Mouse (Mus musculus) inflammation-experienced regulatory T-cells, adult 6 months (primary cell): Measurements from ENCODE around the gene Cep170b. TPM values are rescaled to one million over a fixed set of nuclear protein-coding genes. Genes with fewer than 3 reads are reported as not detected.

Experiments
- ATAC-seq: one replicate; pipeline ENCODE4 v1.8.0; 2017
- polyA plus RNA-seq, 3 experiments: library from polyadenylated mRNA; unstranded; fragments of 100-300 nt; shearing (Covaris generic); gene quantifications; one replicate each; pipeline ENCODE4 v1.2.1; 2017

Cep170b gene
- polyA plus RNA-seq, 3 experiments from 2014 or later, result 2.4 to 5.1 (median 4.1) TPM

DNA sequence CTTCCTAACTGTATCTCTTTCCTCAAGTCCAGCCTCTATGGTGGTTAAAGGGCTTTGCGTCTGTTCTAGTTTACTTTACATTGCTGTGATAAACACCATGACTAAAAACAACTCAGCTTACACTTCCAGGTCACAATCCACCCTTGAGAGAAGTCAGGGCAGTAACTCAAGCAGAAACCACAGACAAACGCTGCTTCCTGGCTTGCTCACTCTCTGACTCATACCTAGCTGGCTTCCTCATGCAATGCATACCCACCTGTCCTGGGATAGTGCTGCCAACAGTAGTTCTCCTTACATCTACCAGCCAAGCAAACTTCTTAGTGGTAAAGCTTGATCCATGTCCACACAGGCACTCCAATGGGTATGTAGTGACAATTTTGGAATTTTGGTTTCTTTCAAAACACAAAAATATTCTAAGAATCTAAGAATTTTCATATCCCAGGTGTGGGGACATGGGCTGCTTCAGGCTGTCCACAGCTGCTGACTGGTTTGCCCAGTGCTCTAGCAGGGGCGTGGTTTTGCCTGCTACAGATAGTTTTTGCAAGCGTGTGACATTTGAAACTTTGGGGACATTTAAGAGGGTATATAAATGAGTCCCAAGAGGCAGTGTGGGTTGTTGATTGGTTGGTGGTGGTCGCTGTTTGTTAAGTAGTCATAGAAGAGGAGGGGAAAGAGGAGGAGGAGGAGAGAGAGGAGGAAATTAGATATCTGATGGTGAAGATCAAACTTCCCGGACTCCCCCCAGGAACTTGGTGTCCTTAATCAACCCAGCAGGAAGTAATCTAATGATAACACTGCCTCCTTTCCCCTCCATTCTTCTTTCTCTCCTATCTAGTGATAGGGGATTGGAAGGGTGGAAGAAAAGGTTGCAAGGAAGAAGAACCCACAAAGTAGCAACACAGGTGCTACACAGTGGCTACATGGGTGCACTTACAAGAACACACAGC lies 17.6 kb upstream of the Cep170b start:
- no peak for ATAC-seq

DNA sequence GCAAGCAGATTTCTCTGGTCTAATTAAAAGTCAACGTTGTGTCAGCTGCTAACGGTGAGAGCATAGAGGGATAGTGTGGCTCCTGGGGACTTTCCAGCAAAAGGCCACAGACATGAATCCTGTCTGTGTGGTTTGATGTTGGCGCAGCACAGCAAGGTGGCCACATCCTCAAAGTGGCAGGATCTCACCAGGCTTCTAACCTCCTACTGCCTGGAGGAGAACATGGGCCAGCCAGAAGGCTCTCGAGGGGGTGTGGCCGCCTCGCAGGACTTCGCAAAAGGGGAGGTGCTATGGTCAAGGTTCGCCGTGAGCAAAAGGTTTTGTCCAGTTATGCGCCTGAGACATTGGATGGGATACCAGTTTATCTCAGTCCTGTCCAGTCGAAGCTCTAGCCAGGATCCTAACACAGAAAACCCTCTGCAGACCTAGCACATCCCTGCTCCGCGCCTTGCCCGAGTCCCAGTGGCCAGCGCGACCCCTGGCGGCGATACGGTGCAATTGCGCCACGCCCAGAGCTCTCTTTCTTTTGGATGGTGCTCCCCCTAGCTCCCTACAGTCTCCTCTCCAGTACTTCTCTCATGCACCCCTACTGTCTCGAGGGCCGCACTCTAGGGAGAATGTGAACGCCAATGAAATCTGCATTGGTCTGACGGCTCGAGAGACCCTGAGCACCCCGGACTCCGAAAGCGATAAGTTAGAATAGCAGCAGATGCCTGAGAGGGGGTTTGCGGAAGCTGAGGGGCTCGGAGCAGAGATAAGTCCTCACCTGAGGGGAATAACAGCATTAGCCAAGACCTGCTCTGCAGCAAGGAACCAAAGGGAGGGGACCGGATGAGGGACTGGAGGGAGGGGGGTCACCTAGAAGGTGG lies 13.3 kb upstream of the Cep170b start:
- peak; percentile 82 for ATAC-seq

DNA sequence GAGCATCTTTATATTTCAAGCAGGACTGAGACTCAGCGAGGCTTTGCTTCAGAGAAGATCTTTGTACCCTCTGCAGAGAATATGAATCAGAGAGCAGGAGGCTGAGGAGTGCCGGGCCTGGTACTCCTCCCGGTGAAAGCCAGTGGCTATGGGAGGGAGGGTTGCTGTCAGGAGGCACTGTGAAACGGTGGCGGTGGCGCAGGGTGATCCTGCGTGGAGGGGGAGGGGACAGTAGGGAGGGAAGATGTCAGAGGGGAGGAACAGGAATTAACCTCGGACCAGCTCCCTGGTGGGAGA lies 12.7 kb upstream of the Cep170b start:
- ATAC-seq, result no peak

DNA sequence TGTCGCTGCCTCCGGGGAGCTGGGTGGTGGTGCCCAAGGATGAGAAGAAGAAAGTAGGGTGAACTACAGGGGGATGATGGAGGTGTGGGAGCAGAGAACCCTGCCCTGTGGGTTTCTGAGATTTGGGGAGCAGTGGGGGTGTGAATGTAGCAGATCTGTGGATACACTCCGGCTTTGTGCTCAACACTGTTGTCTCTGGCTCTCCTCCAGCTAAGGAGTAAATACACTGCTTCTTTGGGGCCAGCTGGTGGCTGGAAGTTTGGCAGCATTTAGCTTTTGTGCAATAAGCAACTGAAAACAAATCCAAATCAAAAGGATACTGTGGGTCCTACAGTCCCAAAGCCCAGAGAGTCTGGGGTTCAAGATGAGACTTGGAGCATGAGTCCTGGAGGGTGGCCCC lies 6.3 kb upstream of the Cep170b start:
- ATAC-seq, result no peak

DNA sequence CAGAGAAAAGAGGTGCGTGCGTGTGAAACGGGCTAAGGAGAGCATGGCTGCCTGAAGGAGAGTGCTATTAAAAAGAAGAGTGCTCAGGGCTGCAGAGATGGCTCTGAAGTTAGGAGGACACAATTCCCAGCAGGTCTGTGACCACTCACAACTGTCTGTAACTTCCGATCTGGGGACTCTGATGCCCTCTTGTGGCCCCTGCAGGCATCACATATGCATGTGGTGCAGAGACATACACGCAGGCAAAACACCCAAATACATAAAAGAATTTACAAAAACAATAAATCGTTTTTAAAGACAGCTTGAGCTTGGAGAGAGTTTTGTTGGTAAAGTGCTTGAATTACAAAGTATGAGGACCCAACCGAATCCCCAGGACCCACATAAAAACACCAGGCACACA lies 3.1 kb upstream of the Cep170b start:
- no peak for ATAC-seq

DNA sequence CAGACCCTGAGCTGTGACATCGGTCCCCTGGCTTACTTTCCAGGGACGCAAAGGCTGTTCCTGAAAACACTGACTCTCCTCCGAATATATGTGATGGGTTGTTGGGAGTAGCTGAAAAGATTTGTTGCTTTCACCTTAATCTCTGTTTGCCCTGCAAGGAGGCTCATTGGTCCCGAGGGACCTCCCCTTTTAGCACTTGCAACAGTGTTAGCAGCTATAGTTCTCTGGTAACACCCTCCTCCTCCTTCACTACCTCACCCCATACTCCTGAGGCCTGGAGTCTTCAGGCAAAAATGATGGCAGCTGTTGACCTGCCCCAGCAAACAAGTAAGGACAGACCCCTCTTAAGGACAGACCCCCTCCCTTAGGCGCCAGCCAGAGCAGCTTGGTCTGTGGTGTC lies 1.3 kb upstream of the Cep170b start:
- no peak for ATAC-seq

DNA sequence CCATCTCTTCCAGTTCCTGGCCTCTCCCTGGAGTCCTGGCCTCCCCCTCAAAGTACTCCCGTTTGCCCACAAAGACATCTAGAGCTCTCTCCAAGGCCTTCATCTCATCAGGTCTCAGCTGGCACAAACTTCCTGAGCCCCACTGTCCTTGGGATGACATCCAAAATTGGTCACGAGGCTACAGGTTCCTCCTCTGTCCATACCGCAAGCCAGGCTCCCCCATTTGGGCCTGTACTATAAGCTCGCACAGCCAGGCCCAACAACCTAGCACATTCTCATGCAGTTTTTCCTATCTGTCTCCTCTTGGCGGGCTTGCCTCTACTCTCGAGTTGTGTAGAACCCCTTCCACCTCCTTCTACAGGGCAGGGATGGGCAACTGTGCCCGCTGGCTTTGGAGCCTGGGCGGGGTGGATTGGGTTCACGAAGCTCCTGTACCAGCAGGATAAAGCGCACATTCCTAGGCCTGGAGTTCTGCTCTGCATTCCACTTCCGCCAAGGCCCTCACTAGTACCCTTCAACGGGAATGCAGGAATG lies 702 bp downstream of the Cep170b start:
- no peak for ATAC-seq

DNA sequence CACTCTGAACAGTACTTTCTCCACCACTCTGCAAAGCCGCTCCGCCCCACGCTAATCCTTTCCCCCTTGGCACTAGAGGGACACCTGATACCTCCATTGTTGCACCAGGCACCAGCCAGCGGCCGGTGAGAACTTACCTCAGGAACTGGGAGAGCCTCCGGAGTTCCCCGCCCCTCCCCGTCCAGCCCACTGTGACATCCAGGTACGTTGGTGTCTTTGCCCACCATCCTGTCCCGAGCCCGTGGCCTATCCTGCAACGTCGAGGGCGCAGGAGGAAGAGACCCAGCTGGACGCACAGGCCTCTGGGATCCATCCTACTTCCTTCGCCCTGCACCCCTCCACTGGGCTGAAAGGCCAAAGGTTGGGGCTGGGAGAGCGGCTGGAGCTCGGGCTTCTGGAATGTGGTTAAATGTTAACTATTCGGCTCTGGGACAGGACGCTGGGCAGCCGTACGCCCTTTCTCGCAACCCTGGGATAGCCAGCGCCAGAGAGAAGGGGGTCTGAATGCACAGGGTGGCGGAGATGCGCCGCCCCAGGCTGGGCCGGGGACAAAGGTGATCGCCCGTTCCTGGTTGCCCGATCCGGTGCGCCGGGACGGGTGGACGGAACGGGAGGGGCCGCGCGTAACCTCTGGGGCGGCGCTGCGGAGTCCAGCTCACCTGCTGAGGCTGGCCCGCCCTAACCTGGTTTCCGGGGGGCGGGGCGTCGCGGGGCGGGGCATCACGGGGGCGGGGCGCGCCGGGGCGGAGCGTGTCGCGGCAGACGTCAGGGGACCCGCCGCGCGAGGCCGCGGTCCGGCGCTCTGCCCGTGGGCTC lies 1.4 kb downstream of the Cep170b start:
- ATAC-seq, result peak; percentile 60

DNA sequence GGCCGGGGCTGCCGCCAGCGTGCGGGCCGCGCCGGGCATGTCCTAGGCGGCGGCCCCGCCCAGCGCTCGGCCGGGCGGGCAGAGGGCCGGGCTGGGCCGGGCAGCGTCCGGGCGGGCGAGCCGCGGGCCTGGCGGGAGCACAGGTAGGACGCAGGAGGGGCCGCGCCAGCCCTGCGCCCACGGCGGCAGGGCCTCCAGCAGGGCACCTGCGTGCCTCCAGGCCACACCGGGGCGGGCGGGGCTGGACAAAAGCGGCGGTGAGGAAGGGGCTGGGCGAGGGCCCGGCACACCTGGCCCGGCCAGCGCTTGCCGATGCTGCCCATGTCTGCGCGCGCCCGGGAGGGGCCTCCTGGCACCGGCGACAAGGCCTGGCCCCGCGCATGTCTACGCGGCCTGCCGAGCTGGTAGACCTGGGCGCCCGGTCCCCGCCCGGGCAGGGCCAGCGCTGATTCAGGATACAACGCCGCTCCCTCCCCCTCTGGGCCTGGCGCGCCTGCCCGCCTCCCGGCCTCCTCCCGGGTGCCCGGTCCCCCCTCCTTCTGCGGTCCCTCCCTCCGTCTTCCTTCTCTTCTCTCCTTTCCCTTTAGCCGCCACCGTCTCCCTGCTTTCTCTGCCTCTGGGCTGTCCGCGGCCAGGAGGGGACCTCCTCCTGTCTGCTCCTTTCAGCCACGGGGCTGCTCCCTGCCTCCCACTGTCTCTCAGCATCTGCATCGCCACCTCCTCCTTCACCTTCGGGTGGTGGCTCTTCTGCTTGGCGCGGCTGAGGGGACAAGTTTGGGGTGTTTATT lies 2.2 kb downstream of the Cep170b start:
- ATAC-seq, result peak; percentile 30

DNA sequence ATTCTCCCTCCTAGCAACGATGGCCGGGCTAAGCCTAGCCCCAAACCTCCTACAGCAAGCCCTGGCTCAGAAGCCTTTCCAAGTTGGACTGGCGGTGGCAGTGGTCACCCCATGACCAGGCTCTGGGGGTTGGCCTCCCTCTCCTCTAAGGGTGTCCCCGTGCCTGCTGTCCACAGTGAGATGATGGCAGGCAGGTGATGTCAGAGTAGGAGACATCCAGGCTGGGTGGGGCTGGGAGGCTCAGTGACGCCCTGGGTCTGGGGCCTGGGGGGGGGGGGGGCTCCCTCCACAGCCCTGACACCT lies 2.7 kb downstream of the Cep170b start:
- ATAC-seq, result no peak

DNA sequence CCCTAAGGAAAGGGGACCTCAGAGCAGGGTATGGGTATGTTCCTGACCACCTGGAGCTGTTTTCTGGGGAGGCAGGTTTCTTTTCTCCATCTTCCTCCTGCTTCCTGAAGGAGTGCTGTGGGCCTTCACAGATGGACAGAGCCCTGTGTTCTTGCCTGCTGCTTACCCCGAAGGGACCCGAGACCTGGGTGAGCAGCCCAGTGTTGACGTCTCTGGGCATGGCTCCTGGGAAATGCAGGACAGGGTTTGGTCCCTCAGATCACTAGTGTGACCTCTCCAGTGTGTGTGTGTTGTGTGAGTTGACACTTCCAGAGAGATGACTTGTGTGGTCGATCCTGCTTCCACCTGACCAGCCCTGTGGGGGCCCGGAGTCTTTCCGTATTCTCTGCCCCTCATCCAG lies 3.2 kb downstream of the Cep170b start:
- no peak for ATAC-seq

DNA sequence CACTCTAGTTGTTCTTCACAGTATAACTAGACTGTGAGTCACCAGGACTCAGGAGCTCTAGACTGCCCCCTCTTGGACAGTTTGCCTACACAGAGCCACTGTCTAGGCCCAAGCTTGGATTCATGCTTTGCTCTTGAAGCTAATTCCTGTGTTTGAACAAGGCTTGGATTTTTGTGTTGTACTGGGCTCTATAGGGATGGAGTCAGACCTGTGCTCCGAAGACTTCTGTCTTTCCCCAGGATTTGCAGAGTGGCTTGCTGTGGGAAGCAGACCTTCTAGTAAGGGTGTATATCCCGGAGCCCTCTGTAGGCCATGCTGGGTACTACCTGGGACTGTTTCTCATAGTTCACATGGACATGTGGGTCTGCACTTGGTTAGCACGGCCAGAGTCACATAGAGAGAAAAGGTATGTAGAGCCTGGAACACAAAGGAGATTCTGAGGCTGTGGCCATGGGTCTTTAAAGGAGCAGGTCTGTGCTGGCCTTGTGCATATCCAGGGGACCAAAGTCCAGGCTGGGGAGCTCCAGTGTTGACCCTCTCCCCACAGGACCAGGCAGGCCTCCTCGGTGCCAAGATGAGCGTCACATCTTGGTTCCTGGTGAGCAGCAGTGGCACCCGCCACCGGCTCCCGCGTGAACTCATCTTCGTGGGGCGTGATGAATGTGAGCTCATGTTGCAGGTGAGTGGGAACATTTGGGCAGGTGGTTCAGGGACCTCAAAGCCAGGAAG lies 4.0 kb downstream of the Cep170b start:
- ATAC-seq, result peak; percentile 64

DNA sequence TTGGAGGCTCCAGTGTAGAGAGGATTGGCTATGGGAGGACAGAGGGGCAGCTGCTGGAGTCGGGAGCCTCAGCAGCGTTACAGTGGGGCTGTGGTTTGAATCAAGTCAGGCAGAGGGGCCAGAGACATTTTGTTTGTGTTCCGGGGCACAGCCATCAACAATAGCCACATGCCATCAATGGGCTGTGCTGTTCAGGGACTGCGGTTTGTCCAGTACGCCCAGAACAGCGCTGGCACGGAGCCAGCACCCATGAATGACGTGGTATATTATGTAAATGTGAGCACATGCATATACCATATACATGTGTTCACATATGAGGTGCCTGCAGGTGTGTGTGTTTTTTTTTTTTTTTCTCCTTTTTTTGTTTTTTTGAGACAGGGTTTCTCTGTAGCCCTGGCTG lies 7.5 kb downstream of the Cep170b start:
- ATAC-seq, result no peak

DNA sequence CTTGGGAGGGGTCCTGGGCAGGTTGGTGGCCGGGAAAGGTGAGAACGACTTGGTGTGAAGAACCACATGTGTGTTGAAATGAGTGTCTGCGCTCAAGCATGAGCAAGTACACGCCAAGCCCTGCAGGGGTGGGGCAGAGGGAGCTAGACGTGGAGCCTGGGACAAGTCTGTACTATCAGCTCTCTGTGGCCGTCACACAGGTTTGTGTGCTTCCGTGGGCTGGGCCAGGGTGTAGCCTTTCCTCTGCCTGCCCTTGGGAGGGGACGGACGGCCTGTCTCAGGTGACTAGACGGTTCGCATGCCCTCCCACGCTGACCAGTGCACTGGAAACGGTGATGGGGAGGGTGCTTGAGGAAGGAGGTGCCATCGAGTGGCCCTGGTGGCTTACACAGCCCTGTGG lies 10.6 kb downstream of the Cep170b start:
- no peak for ATAC-seq

DNA sequence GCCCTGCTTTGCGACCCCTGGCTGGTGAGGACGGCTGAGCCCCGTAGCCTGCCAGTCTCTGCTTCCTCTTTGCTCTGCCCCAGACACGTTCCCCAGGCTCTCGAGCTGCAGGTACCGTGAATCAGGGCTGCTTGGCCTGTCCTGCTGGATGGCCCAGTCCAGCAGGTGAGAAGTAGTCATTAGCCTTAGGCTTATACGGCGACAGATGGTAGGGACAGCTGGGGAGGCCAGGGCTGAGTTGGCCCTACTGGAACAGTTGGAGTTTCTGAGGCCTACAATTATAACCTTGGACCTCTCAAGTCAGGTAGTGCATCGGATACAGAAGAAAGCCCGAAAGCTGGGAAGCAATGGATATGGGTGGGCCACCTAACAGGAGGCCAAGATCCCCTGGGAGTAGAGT lies 12.3 kb downstream of the Cep170b start:
- no peak for ATAC-seq

DNA sequence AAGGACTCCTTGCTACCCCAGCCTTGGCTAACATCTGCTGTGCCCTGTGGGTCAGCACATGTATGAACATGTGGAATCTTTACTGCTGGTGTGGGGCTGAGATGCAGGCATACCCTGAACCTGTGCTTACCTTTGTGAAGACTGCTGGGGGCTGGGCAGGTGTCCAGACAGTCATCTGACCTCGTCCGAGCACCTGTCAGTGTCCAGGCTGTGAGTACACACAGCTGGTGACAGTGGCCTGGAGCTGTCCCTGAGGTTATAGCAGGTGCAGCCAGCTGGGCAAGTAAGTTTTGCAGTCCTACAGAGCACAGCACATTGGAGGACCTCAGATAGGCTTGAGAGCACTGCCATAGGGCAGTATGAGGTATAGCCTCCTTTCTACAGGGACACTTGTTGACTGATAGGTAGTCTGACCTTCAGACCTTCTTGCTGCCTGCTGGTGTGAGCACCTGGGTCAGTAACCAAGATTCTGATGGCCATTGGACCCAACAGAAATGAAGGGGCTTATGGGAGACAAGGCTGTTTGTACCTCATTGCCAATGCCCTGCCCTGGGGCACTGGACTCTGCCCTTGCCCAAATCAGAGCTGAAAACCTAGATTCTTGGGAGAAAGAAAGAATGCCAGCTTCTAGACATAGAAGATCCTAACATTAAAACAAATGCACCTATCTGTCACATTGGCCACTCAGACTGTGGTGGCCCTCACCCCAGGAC lies 14.0 kb downstream of the Cep170b start:
- ATAC-seq, result no peak

DNA sequence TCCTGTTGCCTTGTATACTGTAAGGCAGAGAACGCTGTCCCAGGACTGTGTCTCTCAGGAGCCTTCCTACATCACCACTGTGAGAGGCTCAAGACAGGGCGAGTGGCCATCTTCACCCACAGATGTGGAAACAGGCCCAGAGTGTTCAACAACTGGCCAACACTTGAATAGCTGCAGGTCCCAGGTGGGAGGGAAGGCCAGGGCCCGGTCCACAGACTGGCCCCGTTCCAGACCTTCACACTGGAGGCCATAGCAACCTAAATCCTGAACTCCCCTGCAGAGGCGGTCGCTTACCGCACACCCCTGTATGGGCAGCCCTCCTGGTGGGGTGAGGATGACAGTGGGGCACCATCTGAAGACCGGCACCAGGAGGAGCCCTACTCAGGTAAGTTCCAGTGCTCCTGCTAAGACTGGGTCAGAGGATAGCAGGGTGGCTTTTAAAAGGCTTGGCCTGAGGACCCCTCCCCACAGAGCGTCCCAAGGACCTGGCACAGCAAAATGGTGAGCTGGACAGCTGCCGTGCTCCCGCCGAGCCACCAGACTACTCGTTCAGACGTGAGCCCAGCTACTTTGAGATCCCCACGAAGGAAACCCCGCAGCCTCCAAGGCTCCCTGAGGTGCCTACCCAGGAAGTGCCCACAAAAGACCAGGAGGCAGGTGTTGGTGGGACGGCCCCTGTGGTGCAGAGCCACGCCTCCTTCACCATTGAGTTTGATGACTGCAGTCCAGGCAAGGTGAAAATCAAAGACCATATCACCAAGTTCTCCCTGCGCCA lies 14.8 kb downstream of the Cep170b start:
- no peak for ATAC-seq

DNA sequence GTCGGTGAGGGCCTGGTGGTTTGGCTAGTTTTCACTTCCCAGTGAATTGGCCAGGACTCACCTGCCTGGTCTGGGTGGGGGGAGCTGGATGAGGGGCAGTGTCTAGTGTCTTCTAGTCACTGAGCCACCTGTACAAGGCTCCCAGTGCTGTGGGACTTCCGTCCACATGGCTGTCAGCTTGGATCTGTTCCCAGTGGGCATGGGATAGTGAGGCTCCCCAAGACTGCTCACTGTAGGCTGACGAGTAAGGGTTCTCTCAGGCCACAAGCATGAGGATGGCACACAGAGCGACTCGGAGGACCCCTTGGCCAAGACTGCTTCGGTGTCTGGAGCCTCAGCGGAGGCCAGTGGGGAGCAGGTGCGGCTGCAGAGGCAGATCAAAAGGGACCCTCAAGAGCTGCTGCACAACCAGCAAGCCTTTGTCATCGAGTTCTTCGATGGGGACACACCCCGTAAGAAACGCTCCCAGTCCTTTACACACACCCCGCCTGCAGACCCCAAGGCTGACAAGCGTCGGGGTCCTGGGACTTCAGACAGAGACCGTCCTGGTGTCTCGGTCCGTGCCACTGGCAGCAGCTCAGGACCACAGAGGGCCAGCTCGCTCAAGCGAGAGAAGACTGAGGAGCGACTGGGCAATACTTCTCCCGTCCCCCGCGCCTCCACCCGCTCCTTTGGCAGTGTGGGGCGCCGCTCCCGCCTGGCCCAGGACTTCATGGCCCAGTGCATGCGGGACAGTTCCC lies 15.8 kb downstream of the Cep170b start:
- no peak for ATAC-seq

DNA sequence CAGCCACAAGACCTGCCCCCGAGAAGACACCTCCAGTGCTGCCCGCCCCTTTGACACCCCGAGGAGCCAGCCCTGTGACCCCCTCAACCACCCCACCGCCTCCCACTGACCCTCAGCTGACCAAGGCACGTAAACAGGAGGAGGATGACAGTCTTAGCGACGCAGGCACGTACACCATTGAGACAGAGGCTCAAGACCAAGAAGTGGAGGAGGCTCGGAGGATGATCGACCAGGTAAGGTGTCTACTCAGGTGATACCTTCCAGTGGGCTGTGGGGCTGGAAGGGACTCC lies 16.3 kb downstream of the Cep170b start:
- ATAC-seq, result no peak
